ENCODE assay signal across 8 mouse cellular contexts in genomic region chr15:98662567-98663545, GRCm38 (mm10). TPM values are rescaled to one million over a fixed set of nuclear protein-coding genes. Genes with fewer than 3 reads are reported as not detected.
DNase-seq lines count a peak whose midpoint lies in the region; ATAC-seq and TF ChIP-seq lines count a peak whose summit lies in the region.

TSS of gene Ddx23 (minus strand) at chr15:98662894.

- H3K4me3 ChIP-seq in hindbrain, embryonic 10.5 days, result peak within 1 kb of the TSS; percentile 91
- peak within 1 kb of the TSS; percentile 81 for H3K4me3 ChIP-seq in lung, postnatal 0 days (ENCODE audit: low read depth, low read length)

- no peaks in the 10 kb centered on the region for H3K27me3 ChIP-seq in hindbrain, embryonic 10.5 days (ENCODE audit: insufficient read depth, poor library complexity, severe bottlenecking)
- no peaks in the 10 kb centered on the region for H3K27me3 ChIP-seq in lung, postnatal 0 days (replicated peaks; ENCODE audit: insufficient read depth, low read length)

- H3K4me1 ChIP-seq in hindbrain, embryonic 10.5 days (replicated peaks), result peaks cover 15% of the 10 kb centered on the region
- no peaks in the 10 kb centered on the region for H3K4me1 ChIP-seq in lung, postnatal 0 days (ENCODE audit: insufficient read depth, low read depth, low read length)

- TF ChIP-seq EP300 in lung, postnatal 0 days (IDR thresholded peaks at IDR 0.05), result no peak

- peak within 1 kb of the TSS; percentile 61 for H3K4me2 ChIP-seq in lung, postnatal 0 days (replicated peaks; ENCODE audit: low read depth, low read length)

- peaks cover 1% of the 10 kb centered on the region; the same call in 1 of the 2 replicates for H3K9me3 ChIP-seq in hindbrain, embryonic 10.5 days
- no peaks in the 10 kb centered on the region for H3K9me3 ChIP-seq in lung, postnatal 0 days (ENCODE audit: low read length)

- DNase-seq in MN1 (ENCODE audit: low spot score), result peak; percentile 99
- DNase-seq in cerebellum, adult 9-10 months, result peak; percentile 94
- peak; percentile 95 for DNase-seq in hindbrain, embryonic 10.5 days (ENCODE audit: low spot score)
- DNase-seq in layer of hippocampus, adult 9-11 months, result peak; percentile 96
- DNase-seq in lung, postnatal 0 days (ENCODE audit: low spot score), result peak; percentile 98
- DNase-seq in ovary, postnatal 14 days (ENCODE audit: low spot score), result peak; percentile 88
- peak; percentile 95 for DNase-seq in thymus, postnatal 14 days

- peak within 1 kb of the TSS; percentile 95 for H3K9ac ChIP-seq in lung, postnatal 0 days (replicated peaks; ENCODE audit: low read depth)

- no peak for TF ChIP-seq CTCF in lung, postnatal 0 days (IDR thresholded peaks at IDR 0.05)

- H3K27ac ChIP-seq in hindbrain, embryonic 10.5 days, result peak within 1 kb of the TSS; percentile 98
- H3K27ac ChIP-seq in lung, postnatal 0 days (ENCODE audit: low read length), result peak within 1 kb of the TSS; percentile 95

- peaks cover 32% of the 10 kb centered on the region for H3K36me3 ChIP-seq in hindbrain, embryonic 10.5 days
- H3K36me3 ChIP-seq in lung, postnatal 0 days (ENCODE audit: insufficient read depth, low read length), result peaks cover 5% of the 10 kb centered on the region

- ATAC-seq in frontal cortex, adult (ENCODE audit: low TSS enrichment), result peak; percentile 96
- peak; percentile 98 for ATAC-seq in lung, postnatal 0 days

- WGBS in hindbrain, embryonic 10.5 days, result 5% methylated on average over 48 of the region's 48 CpGs
- WGBS in lung, postnatal 0 days, result 4% methylated on average over 47 of the region's 48 CpGs

RNA-seq across cellular contexts. Expression of gene Ddx23, which starts in this region (rescaled TPM):
- polyA plus RNA-seq in hindbrain, embryonic 10.5 days (2016; fragmentation: Nextera tagmentation; extraction: Ambion mirVana), result 22.8 and 23.8 TPM in 2 replicates
- 14.5 and 17.5 TPM in 2 replicates for polyA plus RNA-seq in lung, postnatal 0 days (2015; fragmentation: Nextera tagmentation; extraction: Ambion mirVana)

Comparison
In these comparisons a context has a peak if more than half of its experiments do, and no peak if none do; other contexts are left out.
1. Peak in every context shown above with its lines: DNase-seq, ATAC-seq, H3K4me3 ChIP-seq and H3K27ac ChIP-seq.